Mouse (Mus musculus) hindbrain, embryonic 16.5 days (tissue): ENCODE results near the gene Hpn. TPM values are rescaled to one million over a fixed set of nuclear protein-coding genes. Genes with fewer than 3 reads are reported as not detected.

ENCODE experiments used
- ATAC-seq: fragments of 200-750 bp; cut with Nextera tagmentation; 2 replicates; pipeline ENCODE4 v1.8.0; 2017; ENCODE audit warnings: moderate TSS enrichment, moderate library complexity
- H3K27ac ChIP-seq: fragments of 300-500 bp; sonication (generic); 2 replicates; pipeline ENCODE4 v1.5.1; 2014; ENCODE audit warnings: low read depth, mild to moderate bottlenecking, control low read depth, low read length, moderate library complexity
- H3K27me3 ChIP-seq: fragments of 300-500 bp; sonication (generic); replicated peaks from 2 replicates; pipeline ENCODE4 v1.6.1; 2014; ENCODE audit warnings: low read length; ENCODE audit not compliant: control insufficient read depth, insufficient read depth
- H3K36me3 ChIP-seq: fragments of 300-500 bp; sonication (generic); 2 replicates; pipeline ENCODE4 v1.6.1; 2014; ENCODE audit warnings: mild to moderate bottlenecking, low read length, moderate library complexity, mixed read lengths; ENCODE audit not compliant: control insufficient read depth, insufficient read depth
- H3K4me1 ChIP-seq: fragments of 300-500 bp; sonication (generic); 2 replicates; pipeline ENCODE4 v1.6.1; 2014; ENCODE audit warnings: low read depth, low read length; ENCODE audit not compliant: control insufficient read depth, insufficient read depth
- H3K4me2 ChIP-seq: fragments of 300-500 bp; sonication (generic); 2 replicates; pipeline ENCODE4 v1.6.1; 2014; ENCODE audit warnings: mild to moderate bottlenecking, low read length, control low read depth, moderate library complexity
- H3K4me3 ChIP-seq: fragments of 300-500 bp; sonication (generic); 2 replicates; pipeline ENCODE4 v1.5.1; 2014; ENCODE audit warnings: mild to moderate bottlenecking, low read length, control low read depth, moderate library complexity
- H3K9ac ChIP-seq: fragments of 300-500 bp; sonication (generic); 2 replicates; pipeline ENCODE4 v1.6.1; 2014; ENCODE audit warnings: low read depth, mild to moderate bottlenecking, control low read depth, low read length, moderate library complexity
- H3K9me3 ChIP-seq: fragments of 300-500 bp; sonication (generic); 2 replicates; pipeline ENCODE4 v1.6.1; 2014; ENCODE audit warnings: mild to moderate bottlenecking, low read length, moderate library complexity; ENCODE audit not compliant: control insufficient read depth
- WGBS: fragments of 180-500 bp; shearing (Covaris S2); extraction: QIAGEN DNeasy Blood & Tissue Kit; methylation state at CpG from one replicate; pipeline ENCODE4 v1.1.7; 2014; 5-methylcytosine and 5-hydroxymethylcytosine counted together
- polyA plus RNA-seq: library from polyadenylated mRNA; unstranded; fragments of >200 nt; fragmentation: Nextera tagmentation; extraction: Ambion mirVana; gene quantifications from 2 replicates; pipeline ENCODE4 v1.2.1, GENCODE M21; 2015

Hpn gene
- polyA plus RNA-seq, 1 experiment from 2014 or later: 0.75 TPM

DNA sequence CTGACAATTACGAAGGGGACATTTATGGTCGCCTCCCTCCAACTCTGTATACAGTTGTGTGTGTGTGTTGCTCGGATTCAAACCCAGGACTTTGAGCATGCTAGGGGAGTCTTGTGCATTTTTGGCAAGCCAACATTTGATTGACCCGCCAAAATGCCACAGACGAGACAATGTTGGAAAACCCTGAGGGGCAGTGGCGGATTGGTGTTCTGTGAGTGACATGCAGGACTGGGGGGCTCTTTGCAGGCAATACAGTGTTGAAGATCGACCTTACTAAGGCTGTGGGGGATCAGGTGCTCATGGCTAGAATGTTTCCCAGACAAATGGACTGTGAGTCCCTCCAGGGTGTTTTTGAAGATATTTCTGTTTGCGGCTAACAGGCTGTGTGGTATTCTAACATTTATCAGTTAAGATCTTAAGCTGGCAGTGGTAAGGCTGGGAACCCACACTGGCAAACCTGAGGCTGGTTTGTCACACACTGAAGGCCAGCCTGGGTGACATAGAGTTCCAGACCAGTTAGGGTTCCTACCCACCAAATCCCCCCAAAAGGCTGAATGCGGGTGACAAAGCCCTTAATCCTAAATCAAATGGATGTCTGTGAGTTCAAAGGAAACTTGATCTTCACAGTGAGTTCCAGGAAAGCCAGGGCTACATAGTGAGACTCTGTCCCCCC lies 18.1 kb downstream of the Hpn start:
- ATAC-seq: no peak

DNA sequence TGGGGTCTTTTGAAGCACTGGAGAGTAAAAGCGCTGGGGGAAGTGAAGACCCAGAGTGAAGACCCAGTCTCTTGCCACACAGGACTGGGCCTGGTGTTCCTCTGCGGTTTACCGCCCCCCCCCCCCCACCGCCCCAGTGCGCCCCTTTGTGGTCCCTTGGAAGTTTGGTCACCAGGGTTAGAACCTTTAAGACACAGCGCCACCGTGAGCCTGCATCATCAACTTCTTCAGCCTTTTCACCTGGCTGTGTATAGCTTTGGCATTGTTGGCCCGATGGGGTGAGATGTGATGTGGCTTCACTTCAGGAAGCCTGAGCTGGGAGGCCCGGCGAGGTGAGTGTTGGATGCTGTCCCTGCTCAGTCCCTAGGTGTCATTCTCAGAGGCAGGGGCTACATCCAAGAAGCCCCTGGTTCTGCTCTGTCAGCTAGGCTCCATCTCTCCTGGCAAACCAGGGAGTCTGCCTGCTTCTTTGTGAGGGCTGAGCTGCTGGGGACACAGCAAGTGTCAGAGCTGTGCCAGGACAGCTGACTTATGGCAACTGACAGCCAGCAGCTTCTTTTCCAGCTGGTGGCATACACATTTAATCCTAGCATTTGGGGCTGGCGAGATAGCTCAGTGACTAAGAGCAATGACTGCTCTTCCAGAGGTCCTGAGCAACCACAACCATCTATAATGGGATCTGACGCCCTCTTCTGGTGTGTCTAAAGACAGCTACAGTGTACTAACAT lies 20.2 kb downstream of the Hpn start:
- Histone ChIP-seq H3K4me3 (no peak overlapping the region), H3K27ac (no peak overlapping the region), H3K4me1 (peaks cover 3% of the 10 kb centered on the region; the same call in 1 of the 2 replicates), H3K9me3 (no peaks in the 10 kb centered on the region), H3K4me2 (no peak overlapping the region), H3K27me3 (no peaks in the 10 kb centered on the region), H3K9ac (no peak overlapping the region), H3K36me3 (no peaks in the 10 kb centered on the region)
- ATAC-seq: no peak
- WGBS: 28% methylated on average over 11 of the region's 12 CpGs

More for the DNA sequence above, 18.1 kb downstream of the Hpn start:
- no peak overlapping the region for H3K4me2 ChIP-seq
- H3K36me3 ChIP-seq: no peaks in the 10 kb centered on the region
- H3K9me3 ChIP-seq: no peaks in the 10 kb centered on the region
- H3K27ac ChIP-seq: no peak overlapping the region
- H3K4me3 ChIP-seq: no peak overlapping the region
- H3K27me3 ChIP-seq: no peaks in the 10 kb centered on the region
- peaks cover 3% of the 10 kb centered on the region; the same call in 1 of the 2 replicates for H3K4me1 ChIP-seq
- no peak overlapping the region for H3K9ac ChIP-seq
- 74% methylated on average over 9 of the region's 9 CpGs for WGBS

DNA sequence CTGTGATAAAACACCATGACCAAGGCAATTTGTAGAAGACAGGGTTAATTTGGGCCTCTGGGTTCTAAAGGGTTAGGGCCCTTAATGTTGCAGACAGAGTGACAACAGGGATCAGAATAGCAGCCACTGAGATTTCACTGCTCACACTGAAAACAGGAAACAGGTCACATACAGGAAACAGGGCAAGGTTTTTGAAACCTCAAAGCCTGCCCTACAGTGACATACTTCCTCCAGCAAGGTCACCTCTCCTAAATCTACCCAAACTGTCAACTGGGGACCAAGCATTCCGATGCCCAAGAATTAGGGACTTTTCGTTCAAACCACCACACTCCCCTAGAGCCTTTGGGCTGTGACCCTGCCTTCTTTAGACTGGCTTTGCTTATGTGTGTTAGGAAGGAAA lies 25.4 kb downstream of the Hpn start:
- Histone ChIP-seq H3K9ac (no peak overlapping the region), H3K4me2 (no peak overlapping the region), H3K4me3 (no peak overlapping the region), H3K27ac (no peak overlapping the region), H3K36me3 (no peaks in the 10 kb centered on the region), H3K9me3 (no peaks in the 10 kb centered on the region), H3K4me1 (peaks cover 3% of the 10 kb centered on the region; the same call in 1 of the 2 replicates), H3K27me3 (no peaks in the 10 kb centered on the region)
- ATAC-seq: no peak
- WGBS: 87% methylated on average over 2 of the region's 2 CpGs

DNA sequence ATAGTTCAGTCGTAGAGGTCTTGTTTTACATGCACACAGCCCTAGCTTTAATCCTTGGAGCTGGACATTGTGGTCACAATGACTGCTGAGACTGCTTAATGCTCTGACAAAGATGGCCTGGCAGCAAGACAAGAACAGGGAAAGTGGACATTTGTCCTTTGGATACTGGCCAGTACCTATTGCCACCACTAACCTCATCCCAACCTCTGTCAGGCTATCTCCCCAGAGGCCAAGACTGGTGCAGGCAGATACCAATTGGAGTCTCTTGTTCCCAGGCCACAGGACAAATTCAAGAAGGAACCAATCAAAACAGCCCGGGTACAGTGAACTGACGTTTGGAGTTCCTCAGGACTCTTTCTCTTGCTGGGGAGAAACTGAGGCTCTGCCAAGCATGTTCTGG lies 26.9 kb downstream of the Hpn start:
- Histone ChIP-seq H3K4me1 (peaks cover 4% of the 10 kb centered on the region; the same call in 1 of the 2 replicates), H3K36me3 (no peaks in the 10 kb centered on the region), H3K9ac (no peak overlapping the region), H3K9me3 (no peaks in the 10 kb centered on the region), H3K27ac (no peak overlapping the region), H3K4me3 (no peak overlapping the region), H3K27me3 (no peaks in the 10 kb centered on the region), H3K4me2 (no peak overlapping the region)
- no peak for ATAC-seq
- WGBS: 71% methylated on average over 3 of the region's 3 CpGs

DNA sequence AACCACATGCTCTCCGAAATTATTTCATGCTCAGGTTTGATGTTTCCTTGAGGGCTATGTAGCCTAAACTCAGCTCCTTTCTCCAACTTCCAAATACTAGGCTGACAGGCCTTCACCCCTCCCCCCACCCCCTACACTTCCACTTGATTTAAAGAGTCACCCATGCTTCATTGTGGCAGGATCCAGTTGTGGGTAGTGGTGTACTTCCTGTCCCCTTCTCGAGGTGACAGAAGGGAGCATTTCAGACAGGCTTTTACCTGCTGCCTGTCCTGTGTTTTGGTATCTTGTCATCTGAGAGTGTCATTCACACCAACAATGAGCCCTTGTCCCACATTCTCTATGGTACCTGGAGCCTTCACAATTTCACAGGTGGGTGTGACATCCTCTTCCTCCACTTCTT lies 27.8 kb downstream of the Hpn start:
- ATAC-seq: no peak
- H3K9ac ChIP-seq: no peak overlapping the region
- no peak overlapping the region for H3K4me2 ChIP-seq
- no peak overlapping the region for H3K4me3 ChIP-seq
- H3K4me1 ChIP-seq: peaks cover 4% of the 10 kb centered on the region
- no peaks in the 10 kb centered on the region for H3K9me3 ChIP-seq
- WGBS: 75% methylated on average over 2 of the region's 2 CpGs
- H3K27me3 ChIP-seq: no peaks in the 10 kb centered on the region
- H3K27ac ChIP-seq: no peak overlapping the region
- no peaks in the 10 kb centered on the region for H3K36me3 ChIP-seq

DNA sequence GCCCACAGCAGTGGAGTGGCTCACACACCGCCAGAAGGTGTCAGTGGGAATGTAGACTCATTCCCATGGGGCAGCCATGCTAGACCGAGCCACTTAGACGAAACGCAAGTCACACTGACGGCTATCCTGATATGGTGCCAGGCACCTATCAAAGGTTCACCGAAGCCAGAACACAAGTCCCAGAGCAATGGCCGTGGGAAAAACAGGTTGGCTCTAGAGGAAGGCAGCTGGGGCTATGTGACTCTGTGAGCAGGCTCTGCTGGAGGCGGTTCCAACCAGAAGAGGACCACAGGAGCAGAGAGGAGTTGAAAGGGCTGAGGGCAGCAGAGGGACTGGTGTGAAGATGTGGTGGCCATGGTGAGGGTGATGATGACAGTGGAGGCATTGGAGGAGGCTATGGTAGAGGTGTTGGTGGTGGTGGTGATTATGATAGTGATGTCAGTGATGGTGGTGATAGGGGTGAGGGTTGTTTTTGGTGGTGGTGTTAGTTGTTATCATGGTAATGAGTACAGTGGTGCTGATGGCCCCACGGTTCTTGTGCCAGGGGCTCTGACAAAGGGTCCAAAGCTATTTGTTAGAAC lies 28.8 kb downstream of the Hpn start:
- no peak overlapping the region for H3K4me3 ChIP-seq
- peaks cover 4% of the 10 kb centered on the region for H3K4me1 ChIP-seq
- no peak for ATAC-seq
- 89% methylated on average over 9 of the region's 9 CpGs for WGBS
- no peaks in the 10 kb centered on the region for H3K27me3 ChIP-seq
- no peak overlapping the region for H3K27ac ChIP-seq
- no peak overlapping the region for H3K4me2 ChIP-seq
- no peaks in the 10 kb centered on the region for H3K9me3 ChIP-seq
- H3K9ac ChIP-seq: no peak overlapping the region
- no peaks in the 10 kb centered on the region for H3K36me3 ChIP-seq

DNA sequence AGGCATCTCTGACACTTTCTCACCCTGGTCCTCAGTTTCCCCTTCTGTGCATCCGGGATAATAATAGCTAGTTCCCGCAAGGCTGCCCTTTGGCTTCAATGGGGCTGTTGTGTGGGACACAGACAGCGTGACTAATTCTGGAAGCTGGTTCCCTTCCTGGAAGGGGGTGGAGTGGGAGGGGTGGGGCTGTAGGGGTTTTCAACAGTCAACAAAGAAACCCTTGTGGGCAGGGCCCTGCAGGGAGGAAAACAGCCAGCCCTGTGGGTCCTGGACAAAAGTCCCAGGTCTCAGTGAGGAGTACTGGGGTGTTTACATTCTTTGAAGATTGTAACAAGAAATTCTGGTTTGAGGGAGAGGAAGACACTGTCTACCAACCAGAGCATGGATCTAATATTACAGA lies 29.9 kb downstream of the Hpn start:
- Histone ChIP-seq H3K4me2 (no peak overlapping the region), H3K9me3 (no peaks in the 10 kb centered on the region), H3K4me3 (no peak overlapping the region), H3K36me3 (no peaks in the 10 kb centered on the region), H3K27ac (no peak overlapping the region; the same call in 1 of the 2 replicates), H3K4me1 (peaks cover 4% of the 10 kb centered on the region), H3K9ac (no peak overlapping the region), H3K27me3 (no peaks in the 10 kb centered on the region)
- ATAC-seq: no peak
- 11% methylated on average over 3 of the region's 3 CpGs for WGBS

DNA sequence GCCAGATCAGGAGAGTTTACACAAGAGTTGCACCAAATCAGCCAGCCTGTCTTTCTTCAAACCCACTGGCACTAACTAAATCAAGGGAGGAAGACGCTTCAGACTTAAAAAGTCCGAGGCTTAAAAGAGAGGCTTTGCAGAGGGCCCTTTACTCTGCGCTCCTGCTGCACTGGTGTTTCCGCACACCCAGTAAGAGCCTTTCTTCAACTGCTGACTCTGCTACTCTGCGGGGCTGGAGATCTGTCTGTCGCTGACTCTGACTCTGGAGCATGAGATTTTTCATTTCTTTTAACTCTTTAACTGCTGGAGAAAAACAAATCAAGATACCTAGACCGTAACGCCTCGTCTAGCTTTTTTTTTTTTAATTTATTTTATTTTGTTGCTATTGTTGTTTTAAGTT lies 30.9 kb downstream of the Hpn start:
- Histone ChIP-seq H3K4me2 (no peak overlapping the region), H3K36me3 (no peaks in the 10 kb centered on the region), H3K9ac (no peak overlapping the region), H3K9me3 (no peaks in the 10 kb centered on the region), H3K27ac (no peak overlapping the region), H3K4me3 (no peak overlapping the region), H3K4me1 (peaks cover 4% of the 10 kb centered on the region), H3K27me3 (no peaks in the 10 kb centered on the region)
- WGBS: 54% methylated on average over 9 of the region's 9 CpGs
- no peak for ATAC-seq
